Mouse (Mus musculus) testis, adult 2 months (tissue): Measurements from ENCODE around the gene Hmgcs2.

Source experiments
- CTCF ChIP-seq: fragments of 200-500 bp; IDR thresholded peaks from 2 replicates; pipeline ENCODE4 v1.5.1; 2012; ENCODE audit warnings: low read depth, mild to moderate bottlenecking, inconsistent platforms, low read length, moderate library complexity; ENCODE audit not compliant: control insufficient read depth, insufficient read depth, insufficient replicate concordance
- POLR2A ChIP-seq: fragments of 200-500 bp; IDR thresholded peaks from 2 replicates; pipeline ENCODE4 v1.6.1; 2012; ENCODE audit warnings: low read depth, mild to moderate bottlenecking, inconsistent platforms, low read length, moderate library complexity; ENCODE audit not compliant: control insufficient read depth

- TF ChIP-seq CTCF (no peak), POLR2A (no peak)
Observed at GRCm38 (mm10) chr3:98267249-98267651, 13.0 kb upstream of the Hmgcs2 start.
